Mouse (Mus musculus) forebrain, embryonic 11.5 days (tissue): ENCODE measurements at regions not wholly inside any gene's neighbourhood (a gene's known extent, or its start where the extent isn't known, plus 50 kb on each side); places are given as distances from the start of the nearest gene placed in this dataset.

Source experiments
- ATAC-seq: fragments of 200-750 bp; cut with Nextera tagmentation; replicated peaks from 2 replicates; pipeline ENCODE4 v1.8.0; 2017; ENCODE audit warnings: moderate TSS enrichment; ENCODE audit not compliant: low FRiP score
- DNase-seq: peaks from one replicate; pipeline ENCODE4 v3.0.0-alpha.2; 2017; ENCODE audit warnings: low spot score
- H3K27ac ChIP-seq: fragments of 300-500 bp; sonication (generic); 2 replicates; pipeline ENCODE4 v1.5.1; 2014; ENCODE audit warnings: low read depth, low read length
- H3K27me3 ChIP-seq: fragments of 300-500 bp; sonication (generic); 2 replicates; pipeline ENCODE4 v1.6.1; 2014; ENCODE audit warnings: mild to moderate bottlenecking, low read length, mixed read lengths; ENCODE audit not compliant: control insufficient read depth, insufficient read depth
- H3K36me3 ChIP-seq: fragments of 300-500 bp; sonication (generic); 2 replicates; pipeline ENCODE4 v1.6.1; 2014; ENCODE audit warnings: mild to moderate bottlenecking, low read length, moderate library complexity, mixed read lengths; ENCODE audit not compliant: control insufficient read depth, insufficient read depth
- H3K4me1 ChIP-seq: fragments of 300-500 bp; sonication (generic); replicated peaks from 2 replicates; pipeline ENCODE4 v1.6.1; 2014; ENCODE audit warnings: low read length, mixed read lengths; ENCODE audit not compliant: control insufficient read depth, insufficient read depth
- H3K4me2 ChIP-seq: fragments of 300-500 bp; sonication (generic); 2 replicates; pipeline ENCODE4 v1.6.1; 2014; ENCODE audit warnings: low read depth, mild to moderate bottlenecking, low read length, moderate library complexity, mixed read lengths; ENCODE audit not compliant: severe bottlenecking
- H3K4me3 ChIP-seq: fragments of 300-500 bp; sonication (generic); 2 replicates; pipeline ENCODE4 v1.5.1; 2014; ENCODE audit warnings: low read depth, low read length
- H3K9ac ChIP-seq: fragments of 300-500 bp; sonication (generic); 2 replicates; pipeline ENCODE4 v1.6.1; 2014; ENCODE audit warnings: low read length
- H3K9me3 ChIP-seq: fragments of 300-500 bp; sonication (generic); 2 replicates; pipeline ENCODE4 v1.6.1; 2016; ENCODE audit warnings: low read length, mixed read lengths; ENCODE audit not compliant: control insufficient read depth
- WGBS: fragments of 180-500 bp; shearing (Covaris S2); extraction: QIAGEN DNeasy Blood & Tissue Kit; methylation state at CpG from one replicate; pipeline ENCODE4 v1.1.7; 2014; 5-methylcytosine and 5-hydroxymethylcytosine counted together

DNA sequence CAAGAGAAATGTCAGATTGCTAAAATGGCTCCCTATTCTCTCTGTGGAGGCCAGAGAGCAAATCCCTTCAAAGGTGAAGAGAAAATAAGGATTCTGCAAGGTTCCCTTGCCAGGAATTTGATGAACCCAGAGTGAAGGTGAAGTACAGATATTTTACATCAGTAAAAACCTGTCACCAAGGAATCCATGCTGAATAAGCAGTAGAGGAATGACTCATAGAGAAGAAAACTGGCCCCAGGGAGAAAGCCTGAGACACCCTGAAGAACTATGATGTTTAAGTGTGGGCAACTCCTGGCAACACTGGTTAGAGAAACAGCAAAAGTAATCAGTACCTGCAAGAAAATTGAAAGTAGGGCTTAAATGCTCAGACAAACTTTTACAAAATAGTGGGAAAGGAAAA, 1292.1 kb upstream of the Lrrc6 start:
- Histone ChIP-seq H3K4me1 (no peaks in the 10 kb centered on the region), H3K9me3 (no peaks in the 10 kb centered on the region), H3K27me3 (no peaks in the 10 kb centered on the region), H3K9ac (no peak overlapping the region), H3K36me3 (no peaks in the 10 kb centered on the region), H3K4me3 (no peak overlapping the region), H3K27ac (no peak overlapping the region), H3K4me2 (no peak overlapping the region)
- DNase-seq (no peak), ATAC-seq (no peak)

DNA sequence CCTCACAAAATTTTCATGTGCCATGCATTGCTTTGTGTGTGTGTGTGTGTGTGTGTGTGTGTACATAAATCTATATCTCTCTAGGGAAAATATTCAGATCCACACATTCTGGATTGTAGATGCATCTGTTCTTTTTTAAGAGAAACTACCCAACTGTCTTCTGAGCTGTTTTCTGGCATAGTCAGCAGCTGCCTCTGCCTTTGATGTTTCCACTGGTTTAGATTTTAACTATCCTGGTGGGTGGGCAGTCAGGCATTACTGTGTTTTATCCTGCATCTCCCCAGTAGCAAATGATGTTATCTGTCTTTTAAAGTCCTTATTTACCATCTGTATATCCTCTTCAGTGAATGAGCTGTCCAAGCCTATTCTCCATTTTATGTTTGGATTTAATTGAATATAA, 1287.9 kb upstream of the Lrrc6 start:
- no peak overlapping the region for H3K4me2 ChIP-seq
- no peaks in the 10 kb centered on the region for H3K9me3 ChIP-seq
- H3K4me1 ChIP-seq = no peaks in the 10 kb centered on the region
- H3K36me3 ChIP-seq = no peaks in the 10 kb centered on the region
- H3K27me3 ChIP-seq = no peaks in the 10 kb centered on the region
- no peak overlapping the region for H3K4me3 ChIP-seq
- DNase-seq (no peak), ATAC-seq (no peak)
- H3K9ac ChIP-seq = no peak overlapping the region
- no peak overlapping the region for H3K27ac ChIP-seq

DNA sequence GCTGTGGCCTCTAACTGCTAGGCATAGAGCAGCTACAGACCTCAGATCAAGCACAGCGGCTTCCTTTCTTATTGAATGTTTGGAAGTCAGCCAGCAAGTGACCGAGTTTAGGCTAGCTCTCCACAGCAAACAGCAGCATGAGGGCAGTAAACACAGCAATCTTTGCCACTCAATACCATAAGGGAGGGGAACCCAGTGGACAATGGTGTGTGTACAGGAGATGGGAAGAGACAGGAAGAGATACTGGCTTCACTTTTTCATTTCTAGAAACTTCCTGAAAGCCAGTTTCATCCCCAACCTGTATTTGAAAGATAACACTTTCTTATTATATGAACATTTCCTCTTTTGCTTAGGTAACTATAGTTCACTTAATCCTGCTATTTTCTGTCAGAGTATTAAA, 1284.9 kb upstream of the Lrrc6 start:
- no peak overlapping the region for H3K27ac ChIP-seq
- no peaks in the 10 kb centered on the region for H3K4me1 ChIP-seq
- no peaks in the 10 kb centered on the region for H3K36me3 ChIP-seq
- H3K4me2 ChIP-seq = no peak overlapping the region
- ATAC-seq (no peak), DNase-seq (no peak)
- 88% methylated on average over 2 of the region's 2 CpGs for WGBS
- H3K4me3 ChIP-seq = no peak overlapping the region
- H3K9me3 ChIP-seq = no peaks in the 10 kb centered on the region
- no peaks in the 10 kb centered on the region for H3K27me3 ChIP-seq
- H3K9ac ChIP-seq = no peak overlapping the region

DNA sequence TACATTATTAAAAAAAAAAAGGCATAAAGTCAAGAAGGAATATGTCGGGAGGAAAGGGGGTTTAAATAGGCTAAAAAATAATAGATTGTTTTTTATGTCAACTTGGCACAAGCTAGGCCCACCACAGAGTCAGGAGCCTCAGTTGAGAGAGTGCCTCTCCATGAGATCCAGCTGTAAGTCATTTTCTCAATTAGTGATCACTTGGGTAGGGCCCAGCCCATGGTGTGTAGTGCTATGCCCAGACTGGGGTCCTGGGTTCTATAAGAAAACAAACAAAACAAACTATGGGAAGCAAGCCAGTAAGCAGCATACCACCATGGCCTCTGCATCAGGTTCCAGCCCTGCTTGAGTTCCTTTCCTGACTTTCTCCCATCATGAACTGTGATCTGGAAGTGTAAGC, 1283.0 kb upstream of the Lrrc6 start:
- no peak overlapping the region for H3K4me2 ChIP-seq
- no peak for DNase-seq
- no peaks in the 10 kb centered on the region for H3K9me3 ChIP-seq
- H3K9ac ChIP-seq = no peak overlapping the region
- H3K27ac ChIP-seq = no peak overlapping the region
- H3K4me1 ChIP-seq = no peaks in the 10 kb centered on the region
- H3K4me3 ChIP-seq = no peak overlapping the region
- no peak for ATAC-seq
- no peaks in the 10 kb centered on the region for H3K36me3 ChIP-seq
- WGBS = 95% methylated on average over 1 of the region's 1 CpGs
- H3K27me3 ChIP-seq = no peaks in the 10 kb centered on the region

DNA sequence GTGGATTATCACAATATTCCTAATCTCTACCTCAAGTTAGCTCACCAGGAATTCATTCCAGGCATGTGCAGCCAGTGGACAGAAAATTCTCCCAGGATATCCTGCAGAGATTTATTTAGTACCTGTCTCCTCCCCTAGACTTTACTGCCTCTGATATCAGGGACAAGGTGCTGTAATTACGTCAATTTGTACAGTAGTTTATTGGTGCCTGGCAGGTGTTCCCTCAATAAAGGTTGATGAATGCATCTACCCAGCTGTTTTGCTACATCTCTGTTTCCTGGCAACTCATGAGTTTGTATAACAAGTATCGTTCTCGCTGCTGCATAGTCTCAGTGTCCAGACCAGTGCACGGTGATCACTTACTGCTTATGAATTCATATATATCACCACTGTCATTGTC, 1281.8 kb upstream of the Lrrc6 start:
- Histone ChIP-seq H3K27ac (no peak overlapping the region), H3K27me3 (no peaks in the 10 kb centered on the region), H3K4me3 (no peak overlapping the region), H3K9me3 (no peaks in the 10 kb centered on the region), H3K4me1 (no peaks in the 10 kb centered on the region), H3K36me3 (no peaks in the 10 kb centered on the region), H3K4me2 (no peak overlapping the region), H3K9ac (no peak overlapping the region)
- 86% methylated on average over 4 of the region's 4 CpGs for WGBS
- ATAC-seq (no peak), DNase-seq (no peak)

DNA sequence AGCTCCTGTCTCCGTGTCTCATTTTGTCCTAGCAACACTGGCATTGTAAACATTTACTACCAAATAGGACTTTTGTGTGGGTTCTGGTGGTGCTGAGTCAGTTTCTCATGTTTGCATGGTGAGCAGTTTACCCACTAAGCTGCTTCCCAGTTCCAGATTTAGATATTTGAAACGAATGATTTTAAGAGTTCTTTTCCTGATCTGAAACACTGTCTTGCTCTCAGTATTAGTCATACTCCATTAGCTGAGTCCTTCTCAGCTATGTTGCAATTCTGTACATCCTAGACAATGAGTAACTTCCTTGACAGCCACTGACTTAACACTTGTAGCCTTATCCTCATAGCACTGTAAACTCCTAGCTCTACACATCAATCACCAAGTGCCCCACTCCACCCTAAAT, 1280.1 kb upstream of the Lrrc6 start:
- DNase-seq = no peak
- H3K9me3 ChIP-seq = no peaks in the 10 kb centered on the region
- H3K4me2 ChIP-seq = no peak overlapping the region
- WGBS = 83% methylated on average over 2 of the region's 2 CpGs
- H3K27me3 ChIP-seq = no peaks in the 10 kb centered on the region
- no peak overlapping the region for H3K9ac ChIP-seq
- H3K36me3 ChIP-seq = no peaks in the 10 kb centered on the region
- H3K4me1 ChIP-seq = no peaks in the 10 kb centered on the region
- no peak overlapping the region for H3K27ac ChIP-seq
- no peak overlapping the region for H3K4me3 ChIP-seq
- ATAC-seq = no peak

DNA sequence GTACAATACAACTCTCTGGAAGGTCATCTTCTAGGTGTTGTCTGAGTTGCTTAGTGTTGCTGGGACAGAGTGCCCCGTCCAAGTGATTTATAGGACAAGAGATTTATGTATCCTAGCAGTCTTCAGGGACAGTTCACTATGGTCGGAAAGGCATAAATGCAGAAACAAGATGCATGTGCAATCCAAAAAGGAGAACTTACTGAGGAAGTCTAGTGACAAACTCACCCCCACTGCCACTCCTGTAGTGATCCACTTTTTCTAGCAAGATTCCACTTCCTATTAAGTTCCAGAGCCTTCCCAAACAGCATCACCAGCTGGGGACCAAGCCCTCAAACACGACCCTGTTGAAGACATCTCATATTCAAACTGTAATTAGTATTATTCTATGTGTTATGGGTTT, 1266.9 kb upstream of the Lrrc6 start:
- H3K9me3 ChIP-seq = no peaks in the 10 kb centered on the region
- no peak overlapping the region for H3K4me3 ChIP-seq
- ATAC-seq (no peak), DNase-seq (no peak)
- no peak overlapping the region for H3K9ac ChIP-seq
- H3K4me2 ChIP-seq = no peak overlapping the region
- WGBS = 86% methylated on average over 3 of the region's 3 CpGs
- no peaks in the 10 kb centered on the region for H3K27me3 ChIP-seq
- no peak overlapping the region for H3K27ac ChIP-seq
- no peaks in the 10 kb centered on the region for H3K36me3 ChIP-seq
- H3K4me1 ChIP-seq = no peaks in the 10 kb centered on the region

DNA sequence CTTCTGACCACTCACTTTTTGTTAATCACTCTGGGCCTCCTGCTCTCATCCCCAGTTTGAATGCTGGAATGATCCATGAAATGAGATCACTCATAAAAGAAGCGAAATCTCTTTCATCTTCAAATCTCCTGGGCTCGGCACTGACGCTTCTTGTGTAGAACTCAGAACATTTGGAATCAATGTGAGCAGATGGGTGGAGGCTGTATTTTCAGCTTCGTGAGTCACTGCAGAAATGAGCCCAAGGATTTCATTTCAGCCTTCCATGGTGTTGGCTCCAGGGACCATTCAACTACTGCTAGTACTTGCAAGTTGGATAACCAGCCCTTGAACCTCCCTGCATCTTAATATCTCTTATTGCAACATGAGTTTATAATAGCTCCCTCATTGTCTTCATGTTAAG, 1258.5 kb upstream of the Lrrc6 start:
- Histone ChIP-seq H3K4me2 (no peak overlapping the region), H3K4me3 (no peak overlapping the region), H3K9ac (no peak overlapping the region), H3K27ac (no peak overlapping the region), H3K27me3 (no peaks in the 10 kb centered on the region), H3K4me1 (no peaks in the 10 kb centered on the region), H3K9me3 (no peaks in the 10 kb centered on the region), H3K36me3 (no peaks in the 10 kb centered on the region)
- ATAC-seq (no peak), DNase-seq (no peak)
- 85% methylated on average over 4 of the region's 4 CpGs for WGBS

DNA sequence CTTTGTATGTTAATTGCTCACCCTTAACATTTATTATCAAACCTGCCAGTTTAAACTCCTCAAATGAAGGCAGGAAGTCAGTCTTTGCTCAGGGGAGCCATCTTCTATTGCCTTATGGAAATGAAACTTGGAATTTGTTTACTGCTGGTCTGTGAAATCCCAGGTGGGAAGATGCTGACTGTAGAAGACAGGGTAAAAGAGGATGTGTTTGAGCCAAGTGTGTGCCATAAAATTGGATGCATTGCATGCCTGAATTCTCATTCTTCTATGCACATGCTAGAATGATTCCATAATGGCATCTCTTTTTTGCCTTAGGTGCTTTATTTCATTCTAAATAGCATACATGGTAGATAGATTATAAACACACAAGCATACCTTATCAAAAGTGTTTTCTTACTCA, 1249.9 kb upstream of the Lrrc6 start:
- Histone ChIP-seq H3K27ac (no peak overlapping the region), H3K27me3 (no peaks in the 10 kb centered on the region), H3K36me3 (no peaks in the 10 kb centered on the region), H3K9ac (no peak overlapping the region), H3K4me1 (no peaks in the 10 kb centered on the region), H3K4me3 (no peak overlapping the region), H3K9me3 (no peaks in the 10 kb centered on the region), H3K4me2 (no peak overlapping the region)
- ATAC-seq (no peak), DNase-seq (no peak)
